Mouse (Mus musculus) midbrain, embryonic 13.5 days (tissue): ENCODE measurements at regions not wholly inside any gene's neighbourhood (a gene's known extent, or its start where the extent isn't known, plus 50 kb on each side); places are given as distances from the start of the nearest gene placed in this dataset.

Experiments
- ATAC-seq: fragments of 200-750 bp; cut with Nextera tagmentation; 2 replicates; pipeline ENCODE4 v1.8.0; 2017; ENCODE audit warnings: mild to moderate bottlenecking, moderate TSS enrichment, moderate library complexity
- H3K27ac ChIP-seq: fragments of 300-500 bp; sonication (generic); 2 replicates; pipeline ENCODE4 v1.5.1; 2015; ENCODE audit warnings: inconsistent platforms, mild to moderate bottlenecking, moderate library complexity
- H3K27me3 ChIP-seq: fragments of 300-500 bp; sonication (generic); 2 replicates; pipeline ENCODE4 v1.6.1; 2015; ENCODE audit warnings: mild to moderate bottlenecking, inconsistent platforms
- H3K36me3 ChIP-seq: fragments of 300-500 bp; sonication (generic); 2 replicates; pipeline ENCODE4 v1.6.1; 2015; ENCODE audit warnings: mild to moderate bottlenecking, inconsistent platforms
- H3K4me1 ChIP-seq: fragments of 300-500 bp; sonication (generic); replicated peaks from 2 replicates; pipeline ENCODE4 v1.6.1; 2015; ENCODE audit warnings: inconsistent platforms
- H3K4me2 ChIP-seq: fragments of 300-500 bp; sonication (generic); replicated peaks from 2 replicates; pipeline ENCODE4 v1.6.1; 2015; ENCODE audit warnings: moderate library complexity, mild to moderate bottlenecking, inconsistent platforms
- H3K4me3 ChIP-seq: fragments of 300-500 bp; sonication (generic); replicated peaks from 2 replicates; pipeline ENCODE4 v1.5.1; 2015; ENCODE audit warnings: mild to moderate bottlenecking, inconsistent platforms
- H3K9ac ChIP-seq: fragments of 300-500 bp; sonication (generic); replicated peaks from 2 replicates; pipeline ENCODE4 v1.6.1; 2015; ENCODE audit warnings: mild to moderate bottlenecking, inconsistent platforms
- H3K9me3 ChIP-seq: fragments of 300-500 bp; sonication (generic); 2 replicates; pipeline ENCODE4 v1.6.1; 2016; ENCODE audit warnings: mild to moderate bottlenecking, inconsistent platforms
- WGBS: fragments of 180-500 bp; shearing (Covaris S2); methylation state at CpG from one replicate; pipeline ENCODE4 v1.1.7; 2015; 5-methylcytosine and 5-hydroxymethylcytosine counted together

DNA sequence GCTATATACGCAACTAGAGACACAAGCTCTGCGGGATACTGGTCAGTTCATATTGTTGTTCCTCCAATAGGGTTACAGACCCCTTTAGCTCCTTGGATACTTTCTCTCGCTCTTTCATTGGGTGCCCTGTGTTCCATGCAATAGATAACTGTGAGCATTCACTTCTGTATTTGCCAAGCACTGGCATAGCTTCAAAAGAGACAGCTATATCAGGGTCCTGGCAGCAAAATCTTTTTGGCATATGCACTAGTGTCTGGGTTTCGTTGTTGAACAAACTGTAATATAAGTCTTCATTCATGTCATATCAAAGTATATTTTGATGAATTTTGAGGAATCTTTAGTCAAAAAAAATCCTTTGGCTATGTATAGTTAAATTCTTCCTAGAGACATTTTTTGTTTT is 307.0 kb upstream of the Cdh7 start:
- H3K4me2 ChIP-seq = no peak overlapping the region
- no peaks in the 10 kb centered on the region for H3K36me3 ChIP-seq
- H3K9ac ChIP-seq = no peak overlapping the region
- no peak overlapping the region for H3K27ac ChIP-seq
- no peaks in the 10 kb centered on the region for H3K4me1 ChIP-seq
- WGBS = 87% methylated on average over 4 of the region's 4 CpGs
- H3K9me3 ChIP-seq = no peaks in the 10 kb centered on the region
- H3K4me3 ChIP-seq = no peak overlapping the region
- no peak for ATAC-seq
- H3K27me3 ChIP-seq = no peaks in the 10 kb centered on the region

DNA sequence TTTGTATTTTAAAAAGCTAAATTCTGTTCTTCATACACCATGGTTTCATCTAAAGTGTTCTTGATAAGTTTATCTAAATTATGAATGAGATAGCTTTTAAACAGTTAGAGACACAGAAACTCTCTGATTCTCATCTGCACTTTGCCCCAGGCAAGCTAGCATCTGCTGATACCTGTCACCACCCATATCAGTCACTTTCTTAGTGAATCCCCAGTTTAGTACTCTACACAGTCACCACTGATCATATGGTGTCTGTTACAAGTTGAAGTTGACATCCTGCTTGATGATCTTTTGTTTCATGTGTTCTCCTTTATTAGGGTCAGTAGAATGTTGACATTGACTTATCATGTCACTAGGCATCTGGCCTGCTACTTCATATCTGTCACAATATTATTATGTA is 259.8 kb upstream of the Cdh7 start:
- H3K4me1 ChIP-seq = no peaks in the 10 kb centered on the region
- no peak overlapping the region for H3K4me2 ChIP-seq
- H3K27me3 ChIP-seq = no peaks in the 10 kb centered on the region
- no peak overlapping the region for H3K27ac ChIP-seq
- H3K9me3 ChIP-seq = no peaks in the 10 kb centered on the region
- peak; percentile 53; the same call in 1 of the 2 replicates for ATAC-seq
- no peaks in the 10 kb centered on the region for H3K36me3 ChIP-seq
- no peak overlapping the region for H3K9ac ChIP-seq
- no peak overlapping the region for H3K4me3 ChIP-seq

GRCm38 (mm10) chr1:109736071-109736470 is 246.2 kb upstream of the Cdh7 start:
- Histone ChIP-seq H3K4me1 (no peaks in the 10 kb centered on the region), H3K9ac (no peak overlapping the region), H3K4me3 (no peak overlapping the region), H3K27me3 (no peaks in the 10 kb centered on the region), H3K27ac (no peak overlapping the region), H3K9me3 (no peaks in the 10 kb centered on the region), H3K36me3 (no peaks in the 10 kb centered on the region), H3K4me2 (no peak overlapping the region)
- 74% methylated on average over 1 of the region's 1 CpGs for WGBS
- ATAC-seq = no peak
